Mouse (Mus musculus): ENCODE results near the gene Rpl9.
A peak's percentile ranks its signal among the peaks of the same experiment; 100 is the strongest.

Rpl9 gene

GRCm38 (mm10) chr5:65390648-65391644 lies at the start of gene Rpl9, which contains the start of gene Lias:
Rpl9 (minus strand) TSS chr5:65391444.
Lias (plus strand) TSS chr5:65391497.
- DNase-seq (ENCODE audit: low read depth, low spot score) = peak; percentile 99

- DNase-seq (ENCODE audit: low read depth, low spot score) = no peak
These were observed 46.8 kb upstream of the Rpl9 start for GRCm38 (mm10) chr5:65438041-65438440.

- DNase-seq (ENCODE audit: low read depth, low spot score) = peak; percentile 97
These were observed 44.7 kb upstream of the Rpl9 start, which contains the start of gene Ugdh for GRCm38 (mm10) chr5:65435806-65436561. Ugdh (minus strand) TSS chr5:65435949.

- DNase-seq (ENCODE audit: low read depth, low spot score) = no peak
These were observed 44.1 kb upstream of the Rpl9 start for GRCm38 (mm10) chr5:65435363-65435805.

GRCm38 (mm10) chr5:65434471-65435362 lies 43.5 kb upstream of the Rpl9 start:
- DNase-seq (ENCODE audit: low read depth, low spot score) = no peak

- DNase-seq (ENCODE audit: low read depth, low spot score) = no peak
These were observed 38.2 kb upstream of the Rpl9 start for GRCm38 (mm10) chr5:65429441-65429840.

- peak; percentile 63 for DNase-seq (ENCODE audit: low read depth, low spot score)
These were observed 37.1 kb upstream of the Rpl9 start for GRCm38 (mm10) chr5:65428321-65428720.

GRCm38 (mm10) chr5:65425251-65425650 lies 34.0 kb upstream of the Rpl9 start:
- no peak for DNase-seq (ENCODE audit: low read depth, low spot score)

- DNase-seq (ENCODE audit: low read depth, low spot score) = no peak
These were observed 33.0 kb upstream of the Rpl9 start for GRCm38 (mm10) chr5:65424215-65424614.

GRCm38 (mm10) chr5:65422803-65423202 lies 31.6 kb upstream of the Rpl9 start:
- no peak for DNase-seq (ENCODE audit: low read depth, low spot score)

- DNase-seq (ENCODE audit: low read depth, low spot score) = no peak
These were observed 29.6 kb upstream of the Rpl9 start for GRCm38 (mm10) chr5:65420822-65421221.

GRCm38 (mm10) chr5:65419136-65419535 lies 27.9 kb upstream of the Rpl9 start:
- no peak for DNase-seq (ENCODE audit: low read depth, low spot score)

- peak; percentile 69 for DNase-seq (ENCODE audit: low read depth, low spot score)
These were observed 24.6 kb upstream of the Rpl9 start for GRCm38 (mm10) chr5:65415653-65416458.

- peak; percentile 53 for DNase-seq (ENCODE audit: low read depth, low spot score)
These were observed 16.7 kb upstream of the Rpl9 start for GRCm38 (mm10) chr5:65407989-65408388.

- DNase-seq (ENCODE audit: low read depth, low spot score) = peak; percentile 83
These were observed 10.2 kb upstream of the Rpl9 start for GRCm38 (mm10) chr5:65401251-65401994.

GRCm38 (mm10) chr5:65394425-65394824 lies 3.2 kb upstream of the Rpl9 start:
- peak; percentile 22 for DNase-seq (ENCODE audit: low read depth, low spot score)

- peak; percentile 47 for DNase-seq (ENCODE audit: low read depth, low spot score)
These were observed 509 bp upstream of the Rpl9 start for GRCm38 (mm10) chr5:65391753-65392152.

- DNase-seq (ENCODE audit: low read depth, low spot score) = peak; percentile 35
These were observed 4.0 kb downstream of the Rpl9 start for GRCm38 (mm10) chr5:65387008-65387867.

- no peak for DNase-seq (ENCODE audit: low read depth, low spot score)
These were observed 5.5 kb downstream of the Rpl9 start for GRCm38 (mm10) chr5:65385704-65386103.

Data from ES-CJ7 (cell line).